18 mouse cellular contexts compared by ENCODE assay signal in genomic region chr11:72425201-72425600, GRCm38 (mm10). TPM values are rescaled to one million over a fixed set of nuclear protein-coding genes. Genes with fewer than 3 reads are reported as not detected.
"Had no signal": no experiment of that assay in that cellular context is flagged by ENCODE, and none has a peak within 500 bp of the region (broad histone marks: within the 10 kb centered on the region; RNA-seq: fewer than 3 reads in every experiment).

No protein-coding gene starts in this region.

- H3K36me3 ChIP-seq: neural tube, embryonic 13.5 days; neural tube, embryonic 15.5 days; stomach, embryonic 15.5 days had no signal

- H3K4me1 ChIP-seq: neural tube, embryonic 13.5 days; neural tube, embryonic 15.5 days; stomach, embryonic 15.5 days had no signal

- DNase-seq: retina, postnatal 1 day; right cerebral cortex, adult 18-20 months; right cerebral cortex, postnatal 14 days; right cerebral cortex, postnatal 25 days; right cerebral cortex, postnatal 4 days; spleen, adult 18-20 months; thymus, adult 18-20 months; thymus, adult 2 months; thymus, postnatal 14 days; thymus, postnatal 25 days; thymus, postnatal 36 days; thymus, postnatal 4 days had no signal

- H3K9me3 ChIP-seq: neural tube, embryonic 15.5 days; stomach, embryonic 15.5 days had no signal

- H3K9ac ChIP-seq: neural tube, embryonic 13.5 days; neural tube, embryonic 15.5 days; stomach, embryonic 15.5 days had no signal

- H3K4me3 ChIP-seq: neural tube, embryonic 13.5 days; neural tube, embryonic 15.5 days; stomach, embryonic 15.5 days had no signal

- H3K27me3 ChIP-seq: neural tube, embryonic 13.5 days; neural tube, embryonic 15.5 days; stomach, embryonic 15.5 days had no signal

- H3K27ac ChIP-seq: neural tube, embryonic 13.5 days; neural tube, embryonic 15.5 days; stomach, embryonic 15.5 days; stomach, postnatal 0 days had no signal

RNA-seq across cellular contexts. Expression of gene Ggt6, which starts 10.1 kb away (rescaled TPM):
- total RNA-seq: neutrophil, adult 5-6 weeks had no signal
- polyA plus RNA-seq: neural tube, embryonic 13.5 days; neural tube, embryonic 14.5 days; neural tube, embryonic 15.5 days had no signal

RNA-seq across cellular contexts. Expression of gene Smtnl2, which starts 13.7 kb away (rescaled TPM):
- total RNA-seq: neutrophil, adult 5-6 weeks had no signal
